In the genomic region with DNA sequence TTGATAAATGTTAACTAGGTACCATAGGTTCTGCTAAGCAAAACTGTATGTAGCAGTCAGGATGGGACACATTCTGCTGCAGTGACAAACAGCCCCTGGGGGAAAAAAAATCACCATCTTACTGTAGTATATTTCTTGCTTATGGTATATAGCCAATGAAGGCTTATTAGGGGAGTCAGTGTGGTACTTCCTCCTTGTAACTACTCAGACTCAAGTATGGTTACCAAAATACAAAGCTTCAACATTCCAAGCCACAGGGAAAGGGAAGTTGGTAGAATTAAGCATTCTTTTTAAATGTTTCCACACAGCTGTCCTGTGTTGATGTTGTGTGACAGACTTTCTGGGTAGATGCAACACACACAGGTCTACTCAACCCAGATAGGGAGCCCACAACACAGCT, we compare ENCODE assay signal across 24 mouse cellular contexts. TPM values are rescaled to one million over a fixed set of nuclear protein-coding genes. Genes with fewer than 3 reads are reported as not detected.
DNase-seq lines count a peak whose midpoint lies in the region; ATAC-seq and TF ChIP-seq lines count a peak whose summit lies in the region.
"Had no signal": no experiment of that assay in that cellular context is flagged by ENCODE, and none has a peak within 500 bp of the region (broad histone marks: within the 10 kb centered on the region; RNA-seq: fewer than 3 reads in every experiment).

No protein-coding gene starts in this region.

- H3K27me3 ChIP-seq in MEL (ENCODE audit: control insufficient read depth in 1 of 2, insufficient read depth in 2 of 2, low read length in 2 of 2): no peaks in the 10 kb centered on the region
- H3K27me3 ChIP-seq in heart, embryonic 10.5 days (ENCODE audit: insufficient read depth, poor library complexity, severe bottlenecking): peaks cover 26% of the 10 kb centered on the region
- H3K27me3 ChIP-seq: CH12.LX; embryonic facial prominence, embryonic 12.5 days; forebrain, embryonic 13.5 days; forebrain, embryonic 15.5 days had no signal

- TF ChIP-seq POLR2A in MEL (IDR thresholded peaks at IDR 0.05; ENCODE audit: control insufficient read depth in 1 of 2, insufficient read depth in 1 of 2, low read depth in 1 of 2, low read length in 2 of 2, poor library complexity in 1 of 2): no peak

- peak; percentile 38 for DNase-seq in MEL (ENCODE audit: low read depth, low spot score)
- no peak for DNase-seq in right cerebral cortex, postnatal 4 days
- no peak for DNase-seq in heart, embryonic 10.5 days (ENCODE audit: low spot score)
- DNase-seq in heart, adult 18-20 months: no peak
- DNase-seq: adrenal gland, adult 2 months; adrenal gland, postnatal 10 days; adrenal gland, postnatal 25 days; B cell, adult 2 months; cerebellum, adult 11 months; cerebellum, adult 18-20 months; cerebellum, adult 8-10 months; cerebellum, adult 9-11 months; cerebellum, postnatal 14 days; cerebellum, postnatal 36 days; forebrain, postnatal 0 days had no signal

- no peak overlapping the region for H3K27ac ChIP-seq in MEL (ENCODE audit: control insufficient read depth, low read depth, low read length)
- H3K27ac ChIP-seq in heart, embryonic 10.5 days: no peak overlapping the region
- H3K27ac ChIP-seq: embryonic facial prominence, embryonic 10.5 days; embryonic facial prominence, embryonic 12.5 days; forebrain, embryonic 13.5 days; forebrain, embryonic 15.5 days had no signal

- H3K4me1 ChIP-seq in MEL (ENCODE audit: control insufficient read depth in 1 of 2, insufficient read depth in 2 of 2, low read length in 2 of 2): peaks cover 26 to 40% of the 10 kb centered on the region in 2 experiments
- no peaks in the 10 kb centered on the region for H3K4me1 ChIP-seq in heart, embryonic 10.5 days
- H3K4me1 ChIP-seq: embryonic facial prominence, embryonic 10.5 days; embryonic facial prominence, embryonic 12.5 days; forebrain, embryonic 13.5 days; forebrain, embryonic 15.5 days had no signal

- H3K9me3 ChIP-seq in MEL (replicated peaks; ENCODE audit: insufficient read depth, low read length): no peaks in the 10 kb centered on the region
- no peaks in the 10 kb centered on the region for H3K9me3 ChIP-seq in heart, embryonic 10.5 days
- H3K9me3 ChIP-seq: embryonic facial prominence, embryonic 10.5 days; embryonic facial prominence, embryonic 12.5 days; forebrain, embryonic 13.5 days; forebrain, embryonic 15.5 days; G1E had no signal

- H3K4me3 ChIP-seq in MEL (ENCODE audit: control insufficient read depth in 1 of 2, insufficient read depth in 1 of 2, low read depth in 2 of 2, low read length in 2 of 2): no peak overlapping the region
- H3K4me3 ChIP-seq in heart, embryonic 10.5 days: no peak overlapping the region
- H3K4me3 ChIP-seq: embryonic facial prominence, embryonic 10.5 days; embryonic facial prominence, embryonic 12.5 days; forebrain, embryonic 13.5 days; forebrain, embryonic 15.5 days had no signal

- peak; percentile 52; the same call in 1 of the 2 replicates for ATAC-seq in common myeloid progenitor, adult 5-6 weeks (replicated peaks; ENCODE audit: low read depth, poor library complexity, severe bottlenecking)
- ATAC-seq in megakaryocyte progenitor cell, adult 5-6 weeks (replicated peaks; ENCODE audit: poor library complexity): peak; percentile 33
- ATAC-seq: CD4-positive, CD25-positive, alpha-beta regulatory T cell, adult 4 months; forebrain, embryonic 13.5 days; forebrain, embryonic 15.5 days; forebrain, postnatal 0 days had no signal

- no peak for TF ChIP-seq RAD21 in MEL (IDR thresholded peaks at IDR 0.05; ENCODE audit: low read depth, low read length)

- no peak overlapping the region for H3K9ac ChIP-seq in MEL (ENCODE audit: control insufficient read depth, low read depth, low read length, poor library complexity, severe bottlenecking)
- H3K9ac ChIP-seq: embryonic facial prominence, embryonic 12.5 days; forebrain, embryonic 13.5 days; forebrain, embryonic 15.5 days; forebrain, postnatal 0 days had no signal

- no peak for TF ChIP-seq EP300 in MEL (IDR thresholded peaks at IDR 0.05; ENCODE audit: low read depth in 1 of 2, low read length in 2 of 2)

- TF ChIP-seq CTCF in MEL (IDR thresholded peaks at IDR 0.05 in 2 of 3, conservative IDR thresholded peaks at IDR 0.05 in 1 of 3; ENCODE audit: control insufficient read depth in 1 of 3, insufficient read depth in 1 of 3, low read depth in 2 of 3, low read length in 3 of 3, poor library complexity in 1 of 3, severe bottlenecking in 1 of 3): no peak

- peaks cover 0 to 30% of the 10 kb centered on the region in 2 experiments; a peak in 2 of 4 replicates for H3K36me3 ChIP-seq in MEL (ENCODE audit: control insufficient read depth in 1 of 2, insufficient read depth in 2 of 2, low read length in 2 of 2)
- H3K36me3 ChIP-seq in heart, embryonic 10.5 days: no peaks in the 10 kb centered on the region
- H3K36me3 ChIP-seq: embryonic facial prominence, embryonic 10.5 days; embryonic facial prominence, embryonic 12.5 days; forebrain, embryonic 15.5 days; G1E had no signal

- no peaks in the 10 kb centered on the region for H3K79me2 ChIP-seq in MEL (ENCODE audit: control insufficient read depth, insufficient read depth, low read length, poor library complexity)

TF ChIP-seq in MEL, 35 proteins besides CTCF, POLR2A, EP300 and RAD21:
- TF ChIP-seq UBTF (IDR thresholded peaks at IDR 0.05; ENCODE audit: borderline replicate concordance, insufficient read depth, low read depth, low read length) (no peak), MAFK (IDR thresholded peaks at IDR 0.05; ENCODE audit: borderline replicate concordance, low read depth, low read length) (no peak), MEF2A (IDR thresholded peaks at IDR 0.05; ENCODE audit: extremely low read depth, insufficient replicate concordance, low read depth, low read length, poor library complexity, severe bottlenecking) (no peak), KAT2A (conservative IDR thresholded peaks at IDR 0.05; ENCODE audit: low read depth, low read length) (no peak), ZMIZ1 (IDR thresholded peaks at IDR 0.05; ENCODE audit: low read depth, low read length) (no peak), TCF12 (IDR thresholded peaks at IDR 0.05; ENCODE audit: low read depth, low read length) (no peak), USF1 (IDR thresholded peaks at IDR 0.05; ENCODE audit: low read depth, low read length) (no peak), SMC3 (IDR thresholded peaks at IDR 0.05; ENCODE audit: low read depth, low read length) (no peak), MYC (IDR thresholded peaks at IDR 0.05; ENCODE audit: low read depth, low read length) (no peak), JUND (IDR thresholded peaks at IDR 0.05; ENCODE audit: low read depth, low read length) (no peak), MAX (IDR thresholded peaks at IDR 0.05; ENCODE audit: low read length) (no peak), RCOR1 (IDR thresholded peaks at IDR 0.05; ENCODE audit: low read depth, low read length) (no peak)

RNA-seq across cellular contexts. Expression of gene Nyx, which starts 27.0 kb away (rescaled TPM):
- total RNA-seq in MEL (2012; rRNA removed): 0.13 and 0.31 TPM in 2 replicates
- under 1 TPM in 1 of 2 experiments, not detected in 1; 0.11 TPM for polyA plus RNA-seq in MEL (2012; ENCODE audit: insufficient read depth in 1 of 2, insufficient read length in 2 of 2, low read depth in 1 of 2, low replicate concordance in 2 of 2, missing spikeins in 1 of 2)
- total RNA-seq in common myeloid progenitor, adult 5-6 weeks (2017): not detected in 2 replicates
- total RNA-seq in megakaryocyte progenitor cell, adult 5-6 weeks (2015): not detected in 2 replicates
- total RNA-seq in megakaryocyte progenitor cell, adult 5-6 weeks (2017): not detected in 2 replicates
- polyA plus RNA-seq in heart, embryonic 10.5 days (2016; fragmentation: Nextera tagmentation; extraction: Ambion mirVana): 0.03 and 0.06 TPM in 2 replicates
- under 1 TPM; 0.23 to 0.27 TPM for total RNA-seq in heart, adult 18-20 months (2021)
- polyA plus RNA-seq: forebrain, embryonic 13.5 days had no signal
